9 mouse cellular contexts compared by ENCODE assay signal in the genomic region with DNA sequence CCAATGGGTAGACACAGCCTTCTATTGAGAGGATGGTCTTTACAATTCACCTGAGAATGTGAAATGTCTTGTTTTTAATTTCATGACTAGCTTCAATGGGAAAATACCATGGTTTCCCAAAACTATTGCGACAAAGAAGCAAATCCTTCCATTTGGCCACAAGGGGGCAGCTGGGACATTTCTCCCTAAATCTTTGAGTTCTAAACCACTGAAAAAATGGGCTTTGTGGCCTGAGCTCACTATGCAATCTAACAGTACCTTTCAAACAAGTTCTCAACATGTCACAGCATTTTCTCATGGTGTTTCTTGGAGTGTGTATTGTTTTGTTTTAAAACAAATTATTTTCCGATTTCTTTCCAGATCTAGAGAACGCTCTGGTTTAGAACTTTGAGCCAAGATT. TPM values are rescaled to one million over a fixed set of nuclear protein-coding genes. Genes with fewer than 3 reads are reported as not detected.
A peak's percentile ranks its signal among the peaks of the same experiment; 100 is the strongest.
DNase-seq lines count a peak whose midpoint lies in the region; ATAC-seq and TF ChIP-seq lines count a peak whose summit lies in the region.
"Had no signal": no experiment of that assay in that cellular context is flagged by ENCODE, and none has a peak within 500 bp of the region (broad histone marks: within the 10 kb centered on the region; RNA-seq: fewer than 3 reads in every experiment).

No protein-coding gene starts in this region.

- no peak overlapping the region for H3K9ac ChIP-seq in heart, embryonic 11.5 days (ENCODE audit: low read depth, low read length)
- H3K9ac ChIP-seq: neural tube, embryonic 12.5 days had no signal

- TF ChIP-seq CTCF in cortical plate, adult 2 months (IDR thresholded peaks at IDR 0.05; ENCODE audit: extremely low read depth, insufficient read depth, low read length), result peak; percentile 34; the same call in 1 of the 2 replicates

- H3K4me3 ChIP-seq in heart, embryonic 11.5 days (ENCODE audit: low read depth, low read length), result no peak overlapping the region
- H3K4me3 ChIP-seq in cortical plate, adult 2 months (ENCODE audit: insufficient read depth, low read length), result no peak overlapping the region
- H3K4me3 ChIP-seq: neural tube, embryonic 12.5 days had no signal

- no peak for TF ChIP-seq POLR2A in cortical plate, adult 2 months (IDR thresholded peaks at IDR 0.05; ENCODE audit: extremely low read depth, insufficient read depth, low read length)

- no peak overlapping the region for H3K4me2 ChIP-seq in heart, embryonic 11.5 days
- H3K4me2 ChIP-seq: neural tube, embryonic 12.5 days had no signal

- H3K27ac ChIP-seq in heart, embryonic 11.5 days (ENCODE audit: low read depth, low read length), result no peak overlapping the region
- H3K27ac ChIP-seq in cortical plate, adult 2 months (ENCODE audit: insufficient read depth, low read length), result no peak overlapping the region
- H3K27ac ChIP-seq: neural tube, embryonic 12.5 days had no signal

- no peaks in the 10 kb centered on the region for H3K27me3 ChIP-seq in heart, embryonic 11.5 days (ENCODE audit: control insufficient read depth, insufficient read depth, low read length)
- H3K27me3 ChIP-seq: neural tube, embryonic 12.5 days had no signal

- H3K36me3 ChIP-seq in heart, embryonic 11.5 days (ENCODE audit: control insufficient read depth, insufficient read depth, low read length), result no peaks in the 10 kb centered on the region
- H3K36me3 ChIP-seq: neural tube, embryonic 12.5 days had no signal

- 62% methylated on average over 3 of the region's 3 CpGs for WGBS in heart, embryonic 11.5 days (ENCODE audit: insufficient replicate concordance)

- H3K4me1 ChIP-seq in heart, embryonic 11.5 days (ENCODE audit: control insufficient read depth, insufficient read depth, low read length), result no peaks in the 10 kb centered on the region
- H3K4me1 ChIP-seq in cortical plate, adult 2 months (ENCODE audit: control insufficient read depth, insufficient read depth, low read length), result no peaks in the 10 kb centered on the region
- H3K4me1 ChIP-seq: neural tube, embryonic 12.5 days had no signal

- ATAC-seq in heart, embryonic 11.5 days (replicated peaks; ENCODE audit: insufficient number of reproducible peaks, low FRiP score, low TSS enrichment), result no peak

- no peaks in the 10 kb centered on the region for H3K9me3 ChIP-seq in heart, embryonic 11.5 days (replicated peaks; ENCODE audit: control insufficient read depth, low read length)
- H3K9me3 ChIP-seq: neural tube, embryonic 12.5 days had no signal

- peak; percentile 11 to 59 for DNase-seq in heart, adult 18-20 months
- peak; percentile 5 for DNase-seq in right cerebral cortex, adult 18-20 months
- no peak for DNase-seq in right cerebral cortex, postnatal 25 days
- DNase-seq in layer of hippocampus, postnatal 10 days (ENCODE audit: low spot score in 2 of 2), result peak; percentile 16 to 31
- no peak for DNase-seq in thymus, postnatal 4 days
- no peak for DNase-seq in urinary bladder, postnatal 25 days (ENCODE audit: low spot score)

RNA-seq across cellular contexts. Expression of a gene that starts 44.3 kb away (rescaled TPM):
- total RNA-seq in heart, adult 18-20 months (2021), result 10 to 100 TPM; 20.3 to 23.4 TPM
- 27.9 and 28.6 TPM in 2 replicates for polyA plus RNA-seq in heart, embryonic 11.5 days (2014; fragmentation: Nextera tagmentation; extraction: Ambion mirVana)
- 13.1 and 15.8 TPM in 2 replicates for polyA plus RNA-seq in cortical plate, adult 2 months (2012; rRNA removed)
- 1 to 10 TPM; 2.2 to 3.4 TPM for total RNA-seq in layer of hippocampus, postnatal 10 days (2021)

Comparison
In these comparisons a context has a peak if more than half of its experiments do, and no peak if none do; other contexts are left out.
1. DNase-seq: peak in heart, adult 18-20 months (2 of 2), right cerebral cortex, adult 18-20 months (single experiment) and layer of hippocampus, postnatal 10 days (2 of 2); none in right cerebral cortex, postnatal 25 days (single experiment), thymus, postnatal 4 days (single experiment) and urinary bladder, postnatal 25 days (single experiment).
2. RNA of a gene that starts 44.3 kb away (total RNA-seq): 20.3 to 23.4 TPM in heart, adult 18-20 months; 2.2 to 3.4 TPM in layer of hippocampus, postnatal 10 days; every median in the first group is over 4 times any median in the second.